Mouse (Mus musculus) lung, embryonic 15.5 days (tissue): ENCODE data around the gene Ccdc83. TPM values are rescaled to one million over a fixed set of nuclear protein-coding genes. Genes with fewer than 3 reads are reported as not detected.

Experiments
- ATAC-seq: fragments of 200-750 bp; cut with Nextera tagmentation; 2 replicates; pipeline ENCODE4 v1.8.0; 2017; ENCODE audit warnings: moderate number of reproducible peaks, borderline replicate concordance; ENCODE audit not compliant: low FRiP score, low TSS enrichment; ENCODE audit errors: extremely low read depth
- H3K27ac ChIP-seq: fragments of 300-500 bp; sonication (generic); 2 replicates; pipeline ENCODE4 v1.5.1; 2015; ENCODE audit warnings: moderate library complexity, mild to moderate bottlenecking, inconsistent platforms
- H3K27me3 ChIP-seq: fragments of 300-500 bp; sonication (generic); 2 replicates; pipeline ENCODE4 v1.6.1; 2015; ENCODE audit warnings: inconsistent platforms
- H3K36me3 ChIP-seq: fragments of 300-500 bp; sonication (generic); 2 replicates; pipeline ENCODE4 v1.6.1; 2015; ENCODE audit warnings: inconsistent platforms
- H3K4me1 ChIP-seq: fragments of 300-500 bp; sonication (generic); 2 replicates; pipeline ENCODE4 v1.6.1; 2015; ENCODE audit warnings: inconsistent platforms
- H3K4me2 ChIP-seq: fragments of 300-500 bp; sonication (generic); 2 replicates; pipeline ENCODE4 v1.6.1; 2015; ENCODE audit warnings: inconsistent platforms, mild to moderate bottlenecking, moderate library complexity
- H3K4me3 ChIP-seq: fragments of 300-500 bp; sonication (generic); 2 replicates; pipeline ENCODE4 v1.5.1; 2015; ENCODE audit warnings: mild to moderate bottlenecking, inconsistent platforms
- H3K9ac ChIP-seq: fragments of 300-500 bp; sonication (generic); 2 replicates; pipeline ENCODE4 v1.6.1; 2015; ENCODE audit warnings: inconsistent platforms
- H3K9me3 ChIP-seq: fragments of 300-500 bp; sonication (generic); 2 replicates; pipeline ENCODE4 v1.6.1; 2016; ENCODE audit warnings: inconsistent platforms
- WGBS: fragments of 180-500 bp; shearing (Covaris S2); methylation state at CpG from one replicate; pipeline ENCODE4 v1.1.7; 2015; 5-methylcytosine and 5-hydroxymethylcytosine counted together
- polyA plus RNA-seq: library from polyadenylated mRNA; unstranded; fragments of >200 nt; fragmentation: Nextera tagmentation; extraction: Ambion mirVana; gene quantifications from 2 replicates; pipeline ENCODE4 v1.2.1, GENCODE M21; 2015

The Ccdc83 gene
- not detected in 2 replicates for polyA plus RNA-seq

DNA sequence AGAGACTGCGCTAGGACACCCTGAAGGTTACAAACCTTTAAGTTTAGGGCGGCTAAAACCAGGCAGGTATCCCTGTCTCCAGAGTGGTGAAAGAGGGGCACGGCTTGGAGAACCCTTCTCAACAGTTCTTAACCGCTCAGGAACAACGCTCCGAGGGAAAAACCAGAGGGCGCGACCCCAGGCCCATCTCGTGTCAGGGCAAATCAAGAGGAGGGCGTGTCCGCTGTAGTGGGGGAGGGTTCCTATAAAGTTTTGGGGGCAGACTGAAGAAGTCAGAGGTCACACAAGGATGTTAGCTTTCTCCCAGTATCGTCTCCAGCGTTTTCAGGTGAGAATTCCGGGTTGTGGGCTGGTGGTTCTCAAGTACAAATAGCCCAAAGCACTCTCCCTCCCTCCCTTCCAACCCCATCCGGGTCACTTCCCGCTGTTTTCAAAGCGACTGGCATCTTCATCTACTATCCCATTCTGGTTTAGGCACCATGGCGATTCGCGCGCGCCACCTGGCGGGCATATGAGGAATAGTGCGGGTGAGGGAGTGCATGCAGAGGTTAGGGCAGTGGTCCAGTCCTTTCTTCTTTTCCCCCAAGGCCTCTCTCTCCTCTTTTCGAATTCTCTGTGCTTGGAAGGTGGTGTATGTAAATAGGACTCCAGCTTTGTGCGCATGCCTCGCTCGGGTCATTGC, at the start of gene Ccdc83:
Gene Ccdc83 (minus strand): TSS at position 489 of the 682 bp plus-strand sequence.
- Histone ChIP-seq H3K9me3 (no peaks in the 10 kb centered on the region), H3K4me3 (peak within 1 kb of the TSS; percentile 25), H3K27ac (no peak within 1 kb of the TSS), H3K9ac (no peak within 1 kb of the TSS), H3K4me2 (peak within 1 kb of the TSS; percentile 59), H3K36me3 (no peaks in the 10 kb centered on the region), H3K27me3 (no peaks in the 10 kb centered on the region), H3K4me1 (peaks cover 4% of the 10 kb centered on the region)
- 5% methylated on average over 28 of the region's 28 CpGs for WGBS
- peak; percentile 85 for ATAC-seq

DNA sequence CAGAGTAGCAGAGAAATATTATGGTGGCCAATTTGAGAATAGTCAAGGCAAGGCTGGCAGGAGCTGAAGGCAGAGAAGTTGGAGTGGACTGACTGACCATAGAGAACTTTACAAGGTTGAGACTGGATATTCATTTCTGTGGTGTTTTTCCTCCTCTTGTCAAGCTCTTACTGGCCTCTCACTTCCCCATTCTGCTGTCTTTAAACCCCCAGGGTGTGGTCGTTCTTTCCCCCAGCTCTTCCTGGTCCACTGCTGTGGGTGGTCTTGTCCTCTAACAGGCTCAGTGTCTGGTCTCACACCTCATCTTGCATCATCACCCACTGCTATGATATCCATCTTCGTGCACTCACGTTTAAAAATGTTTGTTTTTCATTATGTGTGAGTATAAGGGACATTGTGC, 47.8 kb upstream of the Ccdc83 start:
- WGBS: 38% methylated on average over 3 of the region's 3 CpGs
- no peak for ATAC-seq
- H3K27ac ChIP-seq: no peak overlapping the region
- no peaks in the 10 kb centered on the region for H3K27me3 ChIP-seq
- H3K9ac ChIP-seq: no peak overlapping the region
- no peaks in the 10 kb centered on the region for H3K9me3 ChIP-seq
- H3K4me1 ChIP-seq: peaks cover 5% of the 10 kb centered on the region; the same call in 1 of the 2 replicates
- H3K36me3 ChIP-seq: no peaks in the 10 kb centered on the region
- H3K4me2 ChIP-seq: no peak overlapping the region
- no peak overlapping the region for H3K4me3 ChIP-seq

DNA sequence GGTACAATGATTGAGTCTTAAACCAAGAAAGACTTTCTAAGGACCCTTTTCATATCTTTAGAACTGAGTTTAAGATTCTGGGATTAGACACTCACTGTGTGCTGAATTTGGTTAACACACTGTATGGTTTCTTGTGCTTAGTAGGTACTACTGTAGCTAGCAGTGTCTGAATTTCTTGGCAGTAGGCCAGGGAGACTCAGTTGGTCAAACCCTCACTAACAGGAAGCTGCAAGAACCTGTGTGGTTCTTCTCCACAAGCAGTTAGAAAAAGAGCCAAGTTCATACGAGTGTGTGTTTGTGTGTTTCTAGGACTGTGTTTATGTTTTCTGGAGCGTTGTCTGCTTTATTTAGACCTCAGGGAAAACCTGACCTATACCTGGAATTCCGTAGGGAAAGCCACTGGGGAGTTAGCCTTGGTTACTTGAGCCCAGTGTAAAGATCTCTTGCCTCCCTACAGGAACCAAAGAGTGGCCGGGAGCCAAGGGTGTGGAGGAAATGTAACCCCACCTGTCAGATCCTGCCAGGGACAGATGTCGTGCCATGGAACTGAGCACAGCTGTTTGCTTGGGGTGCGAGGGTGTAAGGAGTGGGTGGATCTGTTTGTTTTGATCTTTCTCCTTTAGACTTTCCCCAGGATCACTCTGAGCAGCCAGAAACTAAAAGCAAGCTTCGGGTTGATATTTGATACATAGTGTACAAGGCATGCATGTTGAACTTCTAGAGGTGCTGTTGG, 46.7 kb upstream of the Ccdc83 start:
- no peak for ATAC-seq
- Histone ChIP-seq H3K36me3 (no peaks in the 10 kb centered on the region), H3K4me2 (no peak overlapping the region), H3K27me3 (no peaks in the 10 kb centered on the region), H3K4me1 (peaks cover 5% of the 10 kb centered on the region; the same call in 1 of the 2 replicates), H3K27ac (no peak overlapping the region), H3K9ac (no peak overlapping the region), H3K9me3 (no peaks in the 10 kb centered on the region), H3K4me3 (no peak overlapping the region)
- 23% methylated on average over 7 of the region's 7 CpGs for WGBS

DNA sequence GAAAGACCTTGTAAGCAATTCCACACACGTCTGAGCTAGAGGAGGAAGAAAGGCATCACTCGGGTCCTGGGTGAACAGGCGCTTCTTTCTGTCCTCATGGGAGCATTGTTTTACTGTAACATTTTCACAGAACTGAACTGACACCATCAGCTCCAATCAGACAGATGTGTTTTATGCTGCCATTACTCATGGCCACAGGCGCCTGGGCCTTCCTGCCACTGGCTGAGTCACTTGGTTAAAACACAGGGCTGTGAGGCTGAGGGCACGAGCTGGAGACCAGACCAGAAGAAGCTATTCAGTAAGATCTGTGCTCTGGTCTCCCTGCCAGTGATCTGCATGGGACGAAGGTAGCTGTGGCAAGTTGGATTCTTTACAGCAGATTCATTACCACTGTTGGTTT, 42.4 kb upstream of the Ccdc83 start:
- ATAC-seq: no peak
- peaks cover 12% of the 10 kb centered on the region; the same call in 1 of the 2 replicates for H3K27me3 ChIP-seq
- no peak overlapping the region for H3K4me3 ChIP-seq
- no peak overlapping the region for H3K9ac ChIP-seq
- H3K4me1 ChIP-seq: peaks cover 11% of the 10 kb centered on the region
- no peaks in the 10 kb centered on the region for H3K36me3 ChIP-seq
- H3K4me2 ChIP-seq: no peak overlapping the region
- H3K9me3 ChIP-seq: no peaks in the 10 kb centered on the region
- WGBS: 69% methylated on average over 6 of the region's 6 CpGs
- H3K27ac ChIP-seq: no peak overlapping the region

DNA sequence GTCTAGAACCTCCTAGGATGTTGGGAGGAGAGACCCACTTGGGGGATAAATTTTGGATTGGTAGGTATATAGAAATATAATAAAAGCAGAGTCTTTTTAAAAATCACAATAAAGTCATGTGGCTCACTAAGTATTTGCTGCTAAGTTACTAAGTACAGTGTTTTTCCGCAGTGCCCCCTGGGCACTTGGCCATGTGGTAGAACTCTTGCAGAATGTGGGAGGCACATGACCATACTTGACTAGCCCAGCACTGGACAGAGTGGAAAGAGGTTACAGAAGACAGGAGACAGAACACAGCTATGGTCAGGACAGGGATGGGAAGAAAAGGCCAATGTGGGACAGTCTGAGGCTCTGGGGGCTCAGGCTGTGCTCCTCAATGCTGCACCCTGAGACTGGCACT, 41.4 kb upstream of the Ccdc83 start:
- H3K4me1 ChIP-seq: peaks cover 8% of the 10 kb centered on the region; the same call in 1 of the 2 replicates
- no peak overlapping the region for H3K4me3 ChIP-seq
- no peak overlapping the region for H3K4me2 ChIP-seq
- H3K27me3 ChIP-seq: peaks cover 12% of the 10 kb centered on the region; the same call in 1 of the 2 replicates
- no peaks in the 10 kb centered on the region for H3K9me3 ChIP-seq
- 80% methylated on average over 1 of the region's 1 CpGs for WGBS
- H3K27ac ChIP-seq: no peak overlapping the region
- no peak for ATAC-seq
- H3K36me3 ChIP-seq: no peaks in the 10 kb centered on the region
- H3K9ac ChIP-seq: no peak overlapping the region

DNA sequence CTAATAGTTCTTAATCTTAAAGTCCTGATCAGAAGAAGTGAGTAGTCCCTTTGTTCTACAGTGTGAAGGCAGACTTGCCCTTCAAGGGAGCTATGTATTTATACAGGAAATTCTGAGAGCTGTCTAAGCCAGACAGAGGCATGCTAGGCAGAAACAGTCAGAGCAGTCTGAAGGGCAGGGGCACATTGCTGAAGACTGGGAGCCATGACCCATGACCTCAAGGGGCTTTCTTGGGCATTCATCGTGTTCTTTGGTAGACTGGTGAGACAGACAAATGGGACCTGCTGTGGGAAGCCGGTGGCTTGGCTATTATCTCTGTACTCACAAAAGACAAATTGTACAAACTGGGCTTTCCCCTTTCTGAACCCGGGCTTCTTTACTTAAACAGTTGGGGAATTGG, 40.5 kb upstream of the Ccdc83 start:
- Histone ChIP-seq H3K36me3 (no peaks in the 10 kb centered on the region), H3K27ac (no peak overlapping the region), H3K4me2 (no peak overlapping the region), H3K4me3 (no peak overlapping the region), H3K4me1 (peaks cover 8% of the 10 kb centered on the region; the same call in 1 of the 2 replicates), H3K27me3 (peaks cover 12% of the 10 kb centered on the region; the same call in 1 of the 2 replicates), H3K9ac (no peak overlapping the region), H3K9me3 (no peaks in the 10 kb centered on the region)
- WGBS: 6% methylated on average over 3 of the region's 3 CpGs
- no peak for ATAC-seq

DNA sequence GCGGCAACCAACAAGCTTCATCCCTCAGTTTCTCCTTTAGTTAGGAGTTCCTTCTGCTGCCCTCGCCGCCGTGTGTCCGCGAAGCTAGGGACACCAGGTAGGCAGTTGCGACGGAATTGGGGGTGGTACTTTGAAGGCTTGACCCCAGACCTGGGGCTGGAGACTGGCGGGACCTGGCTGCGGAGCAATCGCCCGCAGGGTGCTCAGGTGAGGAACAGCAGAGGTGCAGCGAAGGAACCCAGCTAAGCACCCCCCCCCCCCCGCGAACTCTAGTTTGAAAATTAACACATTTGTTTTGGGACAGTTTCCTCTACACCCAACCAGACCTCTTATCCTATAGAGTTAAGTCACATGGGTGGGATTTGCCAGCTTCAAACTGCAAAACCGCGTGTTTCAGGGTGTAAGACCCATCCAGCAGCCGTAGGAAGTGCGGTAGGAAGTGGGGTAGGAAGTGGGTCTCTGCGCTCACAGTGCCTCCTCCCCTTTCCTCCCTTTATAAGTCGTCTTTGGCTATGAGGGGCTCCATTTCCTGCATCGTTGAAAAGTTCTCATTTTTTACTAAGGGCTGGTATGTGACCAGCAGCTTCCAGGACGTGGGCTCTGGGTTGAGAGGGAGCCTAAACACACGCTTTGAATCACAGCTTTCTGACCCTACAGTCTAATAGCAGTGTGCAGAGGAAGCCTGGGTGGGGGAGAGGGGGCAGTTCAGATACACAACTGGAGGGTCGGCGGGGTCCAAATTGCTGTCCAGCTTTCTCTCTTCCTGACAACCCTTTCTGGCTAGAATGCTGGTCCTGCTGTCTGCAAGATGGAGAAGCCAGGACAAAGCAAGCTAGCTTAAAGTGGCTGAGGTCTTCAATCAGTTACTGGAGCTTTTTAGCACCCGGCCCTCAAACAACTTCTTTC, 37.3 kb upstream of the Ccdc83 start:
- Histone ChIP-seq H3K9me3 (no peaks in the 10 kb centered on the region), H3K9ac (peak overlapping the region; percentile 49), H3K36me3 (no peaks in the 10 kb centered on the region), H3K4me1 (peaks cover 8% of the 10 kb centered on the region; the same call in 1 of the 2 replicates), H3K4me3 (peak overlapping the region; percentile 47), H3K27ac (no peak overlapping the region), H3K27me3 (peaks cover 12% of the 10 kb centered on the region; the same call in 1 of the 2 replicates), H3K4me2 (peak overlapping the region; percentile 96)
- WGBS: 2% methylated on average over 27 of the region's 27 CpGs
- peak; percentile 46 for ATAC-seq

DNA sequence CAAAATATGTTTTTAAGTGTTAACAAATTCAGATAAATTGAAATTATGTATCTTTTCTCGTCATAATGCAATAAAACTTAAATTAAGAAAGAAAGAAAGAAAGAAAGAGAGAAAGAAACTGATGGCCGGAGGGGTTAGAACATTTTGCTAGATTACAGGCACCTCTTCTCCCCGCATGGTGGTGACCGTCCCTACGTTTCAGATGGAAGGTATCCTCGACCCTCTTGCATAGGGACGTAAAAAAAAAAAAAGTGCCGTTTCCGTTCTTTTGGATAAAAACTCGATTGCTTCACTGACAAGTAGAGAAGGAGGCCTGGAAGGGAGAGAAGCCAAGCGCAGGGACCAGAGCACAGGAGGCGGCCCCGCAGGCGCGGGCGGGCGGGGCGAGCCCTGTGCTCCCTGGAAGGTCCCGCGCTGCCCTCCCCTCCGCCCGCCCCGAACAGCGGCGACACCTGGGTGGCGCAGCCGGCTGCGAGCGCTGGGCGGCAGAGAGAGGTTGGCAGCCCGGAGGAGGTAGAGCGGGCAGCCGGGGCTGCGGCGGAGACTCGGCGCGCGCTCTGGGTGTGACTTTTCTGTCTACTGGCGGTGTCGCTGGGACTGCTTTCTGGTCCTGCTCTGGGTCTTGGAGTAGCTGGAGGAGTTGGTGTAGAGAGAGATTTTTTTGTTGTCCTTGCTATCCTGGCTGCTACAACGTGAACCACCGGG, 36.5 kb upstream of the Ccdc83 start, which contains the start of gene Sytl2:
Gene Sytl2 (plus strand): TSS at position 311 of the 705 bp plus-strand sequence.
- under 1% methylated on average over 43 of the region's 43 CpGs for WGBS
- H3K36me3 ChIP-seq: no peaks in the 10 kb centered on the region
- ATAC-seq: peak; percentile 82
- no peaks in the 10 kb centered on the region for H3K9me3 ChIP-seq
- H3K4me3 ChIP-seq: peak within 1 kb of the TSS; percentile 47
- no peak within 1 kb of the TSS for H3K27ac ChIP-seq
- peaks cover 12% of the 10 kb centered on the region; the same call in 1 of the 2 replicates for H3K27me3 ChIP-seq
- peak within 1 kb of the TSS; percentile 49 for H3K9ac ChIP-seq
- peak within 1 kb of the TSS; percentile 96 for H3K4me2 ChIP-seq
- H3K4me1 ChIP-seq: peaks cover 8% of the 10 kb centered on the region; the same call in 1 of the 2 replicates

DNA sequence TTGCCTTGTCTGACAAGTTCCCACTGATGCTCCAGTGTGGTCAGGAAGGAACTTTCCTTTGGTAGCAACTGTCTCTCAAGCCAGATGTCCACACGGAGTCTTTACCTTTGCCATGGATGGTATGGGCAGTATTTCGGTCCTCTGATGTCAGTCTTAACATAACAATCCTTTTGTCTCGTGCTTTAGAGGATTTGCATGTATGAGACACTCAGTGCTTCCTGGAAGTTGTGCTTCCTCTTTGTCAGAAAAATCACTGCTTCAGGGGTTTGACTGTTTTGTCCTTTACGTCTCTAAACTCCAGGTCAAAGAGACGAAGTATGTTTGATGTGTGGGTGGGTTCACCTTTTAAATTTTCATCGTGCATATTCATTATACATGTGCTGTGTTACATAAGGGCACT, 26.3 kb upstream of the Ccdc83 start:
- no peaks in the 10 kb centered on the region for H3K9me3 ChIP-seq
- WGBS: 70% methylated on average over 6 of the region's 6 CpGs
- no peaks in the 10 kb centered on the region for H3K27me3 ChIP-seq
- no peak overlapping the region for H3K4me3 ChIP-seq
- H3K4me2 ChIP-seq: no peak overlapping the region
- H3K36me3 ChIP-seq: no peaks in the 10 kb centered on the region
- H3K9ac ChIP-seq: no peak overlapping the region
- no peaks in the 10 kb centered on the region for H3K4me1 ChIP-seq
- no peak for ATAC-seq
- H3K27ac ChIP-seq: no peak overlapping the region

DNA sequence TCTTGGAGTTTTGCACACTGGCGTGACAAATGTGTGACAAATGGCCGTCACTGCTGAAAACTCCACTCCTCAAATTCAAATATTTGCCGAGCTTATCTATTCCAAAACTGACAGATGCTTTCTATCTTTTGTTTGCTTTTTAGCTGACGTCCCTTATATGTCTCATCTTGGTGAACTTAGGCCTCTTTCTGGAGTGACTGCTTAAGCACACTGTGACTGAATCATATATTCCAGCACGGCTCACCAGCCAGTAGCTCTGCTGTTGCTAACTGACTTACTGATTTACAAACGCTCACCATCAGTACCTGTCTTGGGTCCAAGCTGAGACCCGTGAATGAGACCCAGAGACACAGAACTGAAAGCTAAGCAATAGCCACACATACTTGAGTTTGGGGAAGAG, 19.2 kb upstream of the Ccdc83 start:
- Histone ChIP-seq H3K27me3 (no peaks in the 10 kb centered on the region), H3K4me2 (no peak overlapping the region), H3K9ac (no peak overlapping the region), H3K36me3 (no peaks in the 10 kb centered on the region), H3K4me3 (no peak overlapping the region), H3K9me3 (no peaks in the 10 kb centered on the region), H3K4me1 (peaks cover 6% of the 10 kb centered on the region; the same call in 1 of the 2 replicates), H3K27ac (no peak overlapping the region)
- WGBS: 16% methylated on average over 7 of the region's 7 CpGs
- no peak for ATAC-seq

DNA sequence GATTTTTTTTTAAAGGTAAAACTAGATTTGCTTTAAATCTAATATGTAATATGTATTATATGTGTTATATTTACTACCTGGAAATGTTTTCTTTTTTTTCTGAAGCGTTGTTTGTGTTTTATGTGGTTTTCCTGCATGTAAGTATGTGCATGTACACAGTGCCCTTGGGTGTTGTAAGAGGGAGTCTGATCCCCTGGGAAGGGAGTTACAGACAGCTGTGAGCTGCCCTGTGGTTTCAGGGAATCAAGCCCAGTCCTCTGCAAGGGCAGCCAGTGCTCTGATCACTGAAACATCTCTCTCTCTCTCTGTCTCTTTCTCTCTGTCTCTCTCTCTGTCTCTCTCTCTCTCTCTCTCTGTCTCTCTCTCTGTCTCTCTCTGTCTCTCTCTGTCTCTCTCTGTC, 17.2 kb upstream of the Ccdc83 start:
- Histone ChIP-seq H3K4me1 (peaks cover 6% of the 10 kb centered on the region; the same call in 1 of the 2 replicates), H3K4me2 (no peak overlapping the region), H3K27me3 (no peaks in the 10 kb centered on the region), H3K36me3 (no peaks in the 10 kb centered on the region), H3K9me3 (no peaks in the 10 kb centered on the region), H3K27ac (no peak overlapping the region), H3K4me3 (no peak overlapping the region), H3K9ac (no peak overlapping the region)
- no peak for ATAC-seq
- 88% methylated on average over 1 of the region's 1 CpGs for WGBS
